ENCODE assay signal across 8 mouse cellular contexts in the genomic region with DNA sequence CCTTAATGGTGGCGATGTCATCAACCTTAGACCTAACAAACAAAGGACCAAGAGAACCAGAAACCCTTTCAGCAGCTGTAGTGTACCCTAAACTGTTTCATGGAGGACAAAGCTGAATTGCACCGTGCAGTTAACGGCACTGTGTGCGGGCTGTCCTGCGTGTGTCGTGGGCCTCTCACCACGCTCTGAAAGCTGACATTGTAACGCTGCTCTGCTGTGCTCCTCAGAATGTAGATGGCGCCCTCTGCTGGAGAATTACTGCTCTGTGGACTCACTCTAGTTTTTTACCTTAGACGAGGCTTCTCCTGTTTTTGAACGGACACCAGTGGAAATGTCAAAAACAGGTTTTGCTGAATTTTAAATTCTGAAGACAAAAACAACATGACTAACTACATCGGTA. TPM values are rescaled to one million over a fixed set of nuclear protein-coding genes. Genes with fewer than 3 reads are reported as not detected.
DNase-seq lines count a peak whose midpoint lies in the region; ATAC-seq and TF ChIP-seq lines count a peak whose summit lies in the region.

No protein-coding gene starts in this region.

- WGBS in heart, embryonic 11.5 days (ENCODE audit: insufficient replicate concordance): 39% methylated on average over 12 of the region's 12 CpGs
- 36% methylated on average over 12 of the region's 12 CpGs for WGBS in liver, embryonic 14.5 days (ENCODE audit: insufficient replicate concordance)
- WGBS in neural tube, embryonic 11.5 days: 37% methylated on average over 12 of the region's 12 CpGs
- WGBS in stomach, postnatal 0 days: 24% methylated on average over 12 of the region's 12 CpGs

- no peaks in the 10 kb centered on the region for H3K27me3 ChIP-seq in heart, embryonic 11.5 days (ENCODE audit: control insufficient read depth, insufficient read depth, low read length)
- no peaks in the 10 kb centered on the region for H3K27me3 ChIP-seq in liver, embryonic 14.5 days (ENCODE audit: control insufficient read depth, insufficient read depth, low read length)
- no peaks in the 10 kb centered on the region for H3K27me3 ChIP-seq in neural tube, embryonic 11.5 days (ENCODE audit: control insufficient read depth, insufficient read depth, low read length)
- no peaks in the 10 kb centered on the region for H3K27me3 ChIP-seq in stomach, postnatal 0 days (ENCODE audit: control insufficient read depth, insufficient read depth, low read length)

- H3K4me3 ChIP-seq in heart, embryonic 11.5 days (ENCODE audit: low read depth, low read length): no peak overlapping the region
- no peak overlapping the region for H3K4me3 ChIP-seq in liver, embryonic 14.5 days (ENCODE audit: insufficient read depth in 1 of 2, low read depth in 2 of 2, low read length in 2 of 2)
- H3K4me3 ChIP-seq in neural tube, embryonic 11.5 days (ENCODE audit: low read depth, low read length): no peak overlapping the region
- H3K4me3 ChIP-seq in stomach, postnatal 0 days (ENCODE audit: low read depth, low read length): no peak overlapping the region

- peak; percentile 81 to 83 for DNase-seq in B cell, adult 2 months
- peak; percentile 89 for DNase-seq in adrenal gland, postnatal 10 days
- DNase-seq in embryo, embryonic 9.5 days (ENCODE audit: extremely low spot score): peak; percentile 64
- peak; percentile 84 for DNase-seq in kidney, postnatal 14 days
- peak in 2 of 3 experiments; percentile 59 to 62 for DNase-seq in liver, embryonic 14.5 days (ENCODE audit: low read depth in 3 of 3, low spot score in 3 of 3)
- DNase-seq in neural tube, embryonic 11.5 days (ENCODE audit: low spot score): peak; percentile 81
- DNase-seq in stomach, postnatal 0 days (ENCODE audit: low spot score): peak; percentile 81

- peak; percentile 97 for TF ChIP-seq CTCF in liver, embryonic 14.5 days (IDR thresholded peaks at IDR 0.05; ENCODE audit: low read depth)
- TF ChIP-seq CTCF in stomach, postnatal 0 days (IDR thresholded peaks at IDR 0.05; ENCODE audit: low read depth): peak; percentile 98

- H3K4me2 ChIP-seq in heart, embryonic 11.5 days: no peak overlapping the region
- H3K4me2 ChIP-seq in liver, embryonic 14.5 days (ENCODE audit: low read depth): no peak overlapping the region
- H3K4me2 ChIP-seq in neural tube, embryonic 11.5 days (ENCODE audit: low read depth): no peak overlapping the region
- H3K4me2 ChIP-seq in stomach, postnatal 0 days (replicated peaks; ENCODE audit: low read depth): no peak overlapping the region

- ATAC-seq in heart, embryonic 11.5 days (replicated peaks; ENCODE audit: insufficient number of reproducible peaks, low FRiP score, low TSS enrichment): peak; percentile 78; the same call in 1 of the 2 replicates
- peak; percentile 47; the same call in 1 of the 2 replicates for ATAC-seq in liver, embryonic 14.5 days (ENCODE audit: insufficient read depth)
- ATAC-seq in neural tube, embryonic 11.5 days (ENCODE audit: insufficient read depth, low FRiP score, low TSS enrichment): peak; percentile 71; the same call in 1 of the 2 replicates
- ATAC-seq in stomach, postnatal 0 days (ENCODE audit: low FRiP score, low TSS enrichment): peak; percentile 77

- H3K9ac ChIP-seq in heart, embryonic 11.5 days (ENCODE audit: low read depth, low read length): no peak overlapping the region
- H3K9ac ChIP-seq in liver, embryonic 14.5 days (replicated peaks): no peak overlapping the region
- H3K9ac ChIP-seq in neural tube, embryonic 11.5 days (ENCODE audit: low read length): no peak overlapping the region
- H3K9ac ChIP-seq in stomach, postnatal 0 days (ENCODE audit: low read length): no peak overlapping the region

- no peaks in the 10 kb centered on the region for H3K9me3 ChIP-seq in heart, embryonic 11.5 days (replicated peaks; ENCODE audit: control insufficient read depth, low read length)
- H3K9me3 ChIP-seq in liver, embryonic 14.5 days (ENCODE audit: control insufficient read depth, low read length): no peaks in the 10 kb centered on the region
- no peaks in the 10 kb centered on the region for H3K9me3 ChIP-seq in neural tube, embryonic 11.5 days (ENCODE audit: control insufficient read depth, low read length)
- H3K9me3 ChIP-seq in stomach, postnatal 0 days (ENCODE audit: control insufficient read depth, low read length): no peaks in the 10 kb centered on the region

- TF ChIP-seq EP300 in liver, embryonic 14.5 days (IDR thresholded peaks at IDR 0.05; ENCODE audit: low read depth): no peak
- no peak for TF ChIP-seq EP300 in stomach, postnatal 0 days (optimal IDR thresholded peaks at IDR 0.05)

- no peak overlapping the region for H3K27ac ChIP-seq in heart, embryonic 11.5 days (ENCODE audit: low read depth, low read length)
- no peak overlapping the region for H3K27ac ChIP-seq in liver, embryonic 14.5 days
- H3K27ac ChIP-seq in neural tube, embryonic 11.5 days (ENCODE audit: low read depth, low read length): no peak overlapping the region
- H3K27ac ChIP-seq in stomach, postnatal 0 days (replicated peaks): no peak overlapping the region

- H3K36me3 ChIP-seq in heart, embryonic 11.5 days (ENCODE audit: control insufficient read depth, insufficient read depth, low read length): peaks cover 7% of the 10 kb centered on the region
- peaks cover 2% of the 10 kb centered on the region for H3K36me3 ChIP-seq in liver, embryonic 14.5 days (replicated peaks; ENCODE audit: control insufficient read depth, insufficient read depth, low read depth)
- peaks cover 2% of the 10 kb centered on the region; the same call in 1 of the 2 replicates for H3K36me3 ChIP-seq in neural tube, embryonic 11.5 days (ENCODE audit: control insufficient read depth, insufficient read depth, low read length)
- peaks cover 7% of the 10 kb centered on the region for H3K36me3 ChIP-seq in stomach, postnatal 0 days (ENCODE audit: control insufficient read depth, insufficient read depth, low read length)

- H3K4me1 ChIP-seq in heart, embryonic 11.5 days (ENCODE audit: control insufficient read depth, insufficient read depth, low read length): no peaks in the 10 kb centered on the region
- no peaks in the 10 kb centered on the region for H3K4me1 ChIP-seq in liver, embryonic 14.5 days (replicated peaks; ENCODE audit: control insufficient read depth in 2 of 2, insufficient read depth in 2 of 2, low read length in 1 of 2)
- H3K4me1 ChIP-seq in neural tube, embryonic 11.5 days (ENCODE audit: control insufficient read depth, insufficient read depth, low read length): no peaks in the 10 kb centered on the region
- H3K4me1 ChIP-seq in stomach, postnatal 0 days (replicated peaks; ENCODE audit: control insufficient read depth, insufficient read depth): no peaks in the 10 kb centered on the region

RNA-seq across cellular contexts. Expression of a gene that starts 18.3 kb away (rescaled TPM):
- total RNA-seq in adrenal gland, postnatal 10 days (2021): 10 to 100 TPM; 15.7 to 19.8 TPM
- polyA plus RNA-seq in heart, embryonic 11.5 days (2014; fragmentation: Nextera tagmentation; extraction: Ambion mirVana): 96.4 and 99.9 TPM in 2 replicates
- 27.5 and 30.2 TPM in 2 replicates for polyA plus RNA-seq in liver, embryonic 14.5 days (2012; rRNA removed)
- polyA plus RNA-seq in liver, embryonic 14.5 days (2014; fragmentation: Nextera tagmentation; extraction: Ambion mirVana): 45.4 and 45.9 TPM in 2 replicates
- 28.5 and 29.5 TPM in 2 replicates for polyA plus RNA-seq in neural tube, embryonic 11.5 days (2014; fragmentation: Nextera tagmentation; extraction: Ambion mirVana)
- polyA plus RNA-seq in stomach, postnatal 0 days (2015; fragmentation: Nextera tagmentation; extraction: Ambion mirVana): 52.0 and 52.5 TPM in 2 replicates

RNA-seq across cellular contexts. Expression of a gene that starts 19.6 kb away (rescaled TPM):
- 10 to 100 TPM; 11.6 to 14.6 TPM for total RNA-seq in adrenal gland, postnatal 10 days (2021)
- polyA plus RNA-seq in heart, embryonic 11.5 days (2014; fragmentation: Nextera tagmentation; extraction: Ambion mirVana): 14.2 and 14.4 TPM in 2 replicates
- polyA plus RNA-seq in liver, embryonic 14.5 days (2012; rRNA removed): 2.1 and 2.5 TPM in 2 replicates
- 2.9 and 3.8 TPM in 2 replicates for polyA plus RNA-seq in liver, embryonic 14.5 days (2014; fragmentation: Nextera tagmentation; extraction: Ambion mirVana)
- 26.2 and 27.5 TPM in 2 replicates for polyA plus RNA-seq in neural tube, embryonic 11.5 days (2014; fragmentation: Nextera tagmentation; extraction: Ambion mirVana)
- 14.9 and 17.0 TPM in 2 replicates for polyA plus RNA-seq in stomach, postnatal 0 days (2015; fragmentation: Nextera tagmentation; extraction: Ambion mirVana)
